ENCODE assay signal across 8 mouse cellular contexts in genomic region chr9:62837611-62838010, GRCm38 (mm10). TPM values are rescaled to one million over a fixed set of nuclear protein-coding genes. Genes with fewer than 3 reads are reported as not detected.
DNase-seq lines count a peak whose midpoint lies in the region; ATAC-seq and TF ChIP-seq lines count a peak whose summit lies in the region.
"Had no signal": no experiment of that assay in that cellular context is flagged by ENCODE, and none has a peak within 500 bp of the region (broad histone marks: within the 10 kb centered on the region; RNA-seq: fewer than 3 reads in every experiment).

No protein-coding gene starts in this region.

- TF ChIP-seq EP300 in CH12.LX (IDR thresholded peaks at IDR 0.05; ENCODE audit: low read length) (no peak), ES-Bruce4 (IDR thresholded peaks at IDR 0.05; ENCODE audit: insufficient read depth, low read depth, low read length) (no peak)

- TF ChIP-seq RAD21 in CH12.LX (IDR thresholded peaks at IDR 0.05; ENCODE audit: low read depth, low read length) = no peak

- dilution Hi-C loops in CH12.LX (cut with MboI; ENCODE audit: extremely low pct_ligation_motif_present, extremely low pct_unique_long_range_greater_than_20kb, low sequenced_read_pairs) = no loop called here

- TF ChIP-seq POLR2A in CH12.LX (IDR thresholded peaks at IDR 0.05; ENCODE audit: low read depth, low read length) = no peak
- no peak for TF ChIP-seq POLR2A in ES-Bruce4 (IDR thresholded peaks at IDR 0.05; ENCODE audit: insufficient read depth, low read length)

- no peaks in the 10 kb centered on the region for H3K36me3 ChIP-seq in hindbrain, embryonic 10.5 days
- no peaks in the 10 kb centered on the region for H3K36me3 ChIP-seq in hindbrain, postnatal 0 days (ENCODE audit: insufficient read depth, low read length)
- H3K36me3 ChIP-seq in CH12.LX (replicated peaks in 1 of 2; ENCODE audit: control insufficient read depth in 1 of 2, insufficient read depth in 1 of 2, low read length in 1 of 2) (peaks cover 0 to 16% of the 10 kb centered on the region in 2 experiments), ES-Bruce4 (ENCODE audit: control insufficient read depth, insufficient read depth, low read length, poor library complexity, severe bottlenecking) (no peaks in the 10 kb centered on the region)
- no peaks in the 10 kb centered on the region for H3K36me3 ChIP-seq in liver, embryonic 13.5 days

- WGBS in hindbrain, embryonic 10.5 days = 58% methylated on average over 3 of the region's 3 CpGs
- 51% methylated on average over 3 of the region's 3 CpGs for WGBS in hindbrain, postnatal 0 days
- 47% methylated on average over 3 of the region's 3 CpGs for WGBS in liver, embryonic 13.5 days (ENCODE audit: insufficient replicate concordance)

- peaks cover 43% of the 10 kb centered on the region for H3K4me1 ChIP-seq in hindbrain, embryonic 10.5 days (replicated peaks)
- H3K4me1 ChIP-seq in hindbrain, postnatal 0 days (ENCODE audit: insufficient read depth, low read length) = no peaks in the 10 kb centered on the region
- H3K4me1 ChIP-seq in CH12.LX (ENCODE audit: control insufficient read depth in 1 of 2, insufficient read depth in 2 of 2) (peaks cover 9 to 28% of the 10 kb centered on the region in 2 experiments; a peak in 2 of 4 replicates), ES-Bruce4 (ENCODE audit: control insufficient read depth, insufficient read depth, low read length) (peaks cover 3% of the 10 kb centered on the region)
- H3K4me1 ChIP-seq in liver, embryonic 13.5 days (replicated peaks) = peaks cover 49% of the 10 kb centered on the region

- TF ChIP-seq CTCF in hindbrain, postnatal 0 days (IDR thresholded peaks at IDR 0.05; ENCODE audit: low read depth) = no peak
- no peak for TF ChIP-seq CTCF in CH12.LX (conservative IDR thresholded peaks at IDR 0.05 in 1 of 2, IDR thresholded peaks at IDR 0.05 in 1 of 2; ENCODE audit: low read depth in 2 of 2, low read length in 2 of 2)
- no peak for TF ChIP-seq CTCF in ES-Bruce4 (IDR thresholded peaks at IDR 0.05; ENCODE audit: low read depth, low read length)

- H3K9me3 ChIP-seq in hindbrain, embryonic 10.5 days = no peaks in the 10 kb centered on the region
- H3K9me3 ChIP-seq in hindbrain, postnatal 0 days (ENCODE audit: low read length) = no peaks in the 10 kb centered on the region
- no peaks in the 10 kb centered on the region for H3K9me3 ChIP-seq in CH12.LX (replicated peaks; ENCODE audit: low read length)
- no peaks in the 10 kb centered on the region for H3K9me3 ChIP-seq in ES-Bruce4 (replicated peaks; ENCODE audit: control insufficient read depth, insufficient read depth, low read length, poor library complexity, severe bottlenecking)
- no peaks in the 10 kb centered on the region for H3K9me3 ChIP-seq in liver, embryonic 13.5 days (replicated peaks)

- in situ Hi-C loops in CH12.LX (cut with MboI; ENCODE audit: low pct_ligation_motif_present, low pct_unique_long_range_greater_than_20kb, low sequenced_read_pairs) = no loop called here

- H3K79me2 ChIP-seq in CH12.LX (replicated peaks; ENCODE audit: control insufficient read depth, extremely low read depth, insufficient read depth, poor library complexity, severe bottlenecking) = no peaks in the 10 kb centered on the region

- H3K9ac ChIP-seq in hindbrain, postnatal 0 days (replicated peaks; ENCODE audit: low read length) = no peak overlapping the region
- H3K9ac ChIP-seq in CH12.LX (ENCODE audit: insufficient read depth, low read depth) = peak overlapping the region; percentile 39; the same call in 1 of the 2 replicates
- 0 out of 2 replicates have a peak overlapping the region, but pooled peaks have one; percentile 32 for H3K9ac ChIP-seq in ES-Bruce4 (ENCODE audit: low read depth, poor library complexity, severe bottlenecking)
- peak overlapping the region; percentile 50 for H3K9ac ChIP-seq in liver, embryonic 13.5 days

- H3K4me3 ChIP-seq in hindbrain, embryonic 10.5 days = peak overlapping the region; percentile 64; the same call in 1 of the 2 replicates
- H3K4me3 ChIP-seq in hindbrain, postnatal 0 days (ENCODE audit: low read length) = no peak overlapping the region
- H3K4me3 ChIP-seq in CH12.LX (replicated peaks in 1 of 3; ENCODE audit: low read depth in 2 of 3, low read length in 2 of 3, poor library complexity in 1 of 3) (peak overlapping the region in 2 of 3 experiments; percentile 60 to 79), ES-Bruce4 (ENCODE audit: low read depth, low read length) (peak overlapping the region; percentile 67)
- H3K4me3 ChIP-seq in liver, embryonic 13.5 days (replicated peaks) = peak overlapping the region; percentile 80

- no peak for ATAC-seq in hindbrain, postnatal 0 days
- ATAC-seq in liver, embryonic 13.5 days (ENCODE audit: low read depth) = no peak
- ATAC-seq in megakaryocyte-erythroid progenitor cell, adult 5-6 weeks (replicated peaks; ENCODE audit: low FRiP score, low TSS enrichment, poor library complexity, severe bottlenecking) = no peak

- H3K27ac ChIP-seq in hindbrain, embryonic 10.5 days = peak overlapping the region; percentile 93
- H3K27ac ChIP-seq in hindbrain, postnatal 0 days = no peak overlapping the region
- H3K27ac ChIP-seq in CH12.LX (ENCODE audit: insufficient read depth, low read depth) (no peak overlapping the region), ES-Bruce4 (ENCODE audit: insufficient read depth, low read length) (no peak overlapping the region; the same call in 1 of the 2 replicates)
- peak overlapping the region; percentile 77 for H3K27ac ChIP-seq in liver, embryonic 13.5 days

- H3K27me3 ChIP-seq in hindbrain, embryonic 10.5 days (ENCODE audit: insufficient read depth, poor library complexity, severe bottlenecking) = 0 out of 2 replicates have a peak, but pooled peaks cover 3% of the 10 kb centered on the region
- H3K27me3 ChIP-seq in hindbrain, postnatal 0 days (ENCODE audit: insufficient read depth, low read length) = no peaks in the 10 kb centered on the region
- H3K27me3 ChIP-seq in CH12.LX (replicated peaks) (no peaks in the 10 kb centered on the region), ES-Bruce4 (ENCODE audit: control insufficient read depth, insufficient read depth, low read length, poor library complexity, severe bottlenecking) (no peaks in the 10 kb centered on the region)
- H3K27me3 ChIP-seq in liver, embryonic 13.5 days = no peaks in the 10 kb centered on the region

- H3K4me2 ChIP-seq in hindbrain, postnatal 0 days (ENCODE audit: low read depth, low read length) = no peak overlapping the region
- peak overlapping the region; percentile 85 for H3K4me2 ChIP-seq in CH12.LX (ENCODE audit: insufficient read depth, low read depth, poor library complexity, severe bottlenecking)
- peak overlapping the region; percentile 94 for H3K4me2 ChIP-seq in liver, embryonic 13.5 days

- DNase-seq in hindbrain, embryonic 10.5 days (ENCODE audit: low spot score) = no peak
- DNase-seq in hindbrain, postnatal 0 days (ENCODE audit: low spot score) = no peak
- DNase-seq in CH12.LX (ENCODE audit: extremely low read depth) = no peak
- DNase-seq in liver, embryonic 13.5 days = no peak
- DNase-seq in thymus, postnatal 14 days = no peak
- DNase-seq: kidney, adult 2 months had no signal

TF ChIP-seq in CH12.LX, 34 proteins besides CTCF, POLR2A, EP300 and RAD21 (continues in another document):
- TF ChIP-seq MXI1 (IDR thresholded peaks at IDR 0.05; ENCODE audit: low read depth, low read length) (no peak), NELFE (IDR thresholded peaks at IDR 0.05; ENCODE audit: low read depth, low read length) (no peak), CHD2 (IDR thresholded peaks at IDR 0.05; ENCODE audit: low read length) (no peak), JUN (IDR thresholded peaks at IDR 0.05; ENCODE audit: insufficient read depth, low read depth, low read length) (no peak)

RNA-seq across cellular contexts. Expression of gene Cln6, which starts 1.0 kb away (rescaled TPM):
- 12.6 and 15.1 TPM in 2 replicates for polyA plus RNA-seq in hindbrain, embryonic 10.5 days (2016; fragmentation: Nextera tagmentation; extraction: Ambion mirVana)
- total RNA-seq in hindbrain, postnatal 0 days (2014; rRNA removed) = 31.7 and 41.6 TPM in 2 replicates
- 9.5 and 10.4 TPM in 2 replicates for polyA plus RNA-seq in hindbrain, postnatal 0 days (2015; fragmentation: Nextera tagmentation; extraction: Ambion mirVana)
- total RNA-seq in CH12.LX (2012; rRNA removed) (22.6 and 25.3 TPM in 2 replicates), CH12.LX (2014; rRNA removed) (16.2 and 17.8 TPM in 2 replicates)
- polyA plus RNA-seq in CH12.LX (2012; ENCODE audit: insufficient read length, low read depth) (29.4 and 35.1 TPM in 2 replicates), ES-Bruce4 (2011; ENCODE audit: insufficient read depth, insufficient read length, low read depth, missing spikeins) (91.1 and 93.8 TPM in 2 replicates)
- 14.9 and 15.4 TPM in 2 replicates for polyA plus RNA-seq in liver, embryonic 13.5 days (2015; fragmentation: Nextera tagmentation; extraction: Ambion mirVana)
- total RNA-seq in megakaryocyte-erythroid progenitor cell, adult 5-6 weeks (2014; fragmentation: Nextera tagmentation) = 57.7 and 73.1 TPM in 2 replicates
- total RNA-seq in megakaryocyte-erythroid progenitor cell, adult 5-6 weeks (2017) = 11.3 and 21.8 TPM in 2 replicates

RNA-seq across cellular contexts. Expression of gene Calml4, which starts 20.3 kb away (rescaled TPM):
- 0.71 and 6.4 TPM in 2 replicates for polyA plus RNA-seq in hindbrain, embryonic 10.5 days (2016; fragmentation: Nextera tagmentation; extraction: Ambion mirVana)
- 1.7 and 3.1 TPM in 2 replicates for total RNA-seq in hindbrain, postnatal 0 days (2014; rRNA removed)
- 20.5 and 22.4 TPM in 2 replicates for polyA plus RNA-seq in hindbrain, postnatal 0 days (2015; fragmentation: Nextera tagmentation; extraction: Ambion mirVana)
- total RNA-seq in CH12.LX (2012; rRNA removed) (not detected in 2 replicates), CH12.LX (2014; rRNA removed) (not detected in 2 replicates)
- polyA plus RNA-seq in CH12.LX (2012; ENCODE audit: insufficient read length, low read depth) (not detected in 2 replicates), ES-Bruce4 (2011; ENCODE audit: insufficient read depth, insufficient read length, low read depth, missing spikeins) (11.7 and 16.7 TPM in 2 replicates)
- 1.8 TPM in 2 replicates for polyA plus RNA-seq in liver, embryonic 13.5 days (2015; fragmentation: Nextera tagmentation; extraction: Ambion mirVana)
- total RNA-seq in megakaryocyte-erythroid progenitor cell, adult 5-6 weeks (2014; fragmentation: Nextera tagmentation) = 4.0 and 5.8 TPM in 2 replicates
- total RNA-seq in megakaryocyte-erythroid progenitor cell, adult 5-6 weeks (2017) = 2.2 TPM in 1 of 2 replicates, not detected in the other

RNA-seq across cellular contexts. Expression of gene Fem1b, which starts 25.9 kb away (rescaled TPM):
- 30.0 and 32.2 TPM in 2 replicates for polyA plus RNA-seq in hindbrain, embryonic 10.5 days (2016; fragmentation: Nextera tagmentation; extraction: Ambion mirVana)
- 163 and 171 TPM in 2 replicates for total RNA-seq in hindbrain, postnatal 0 days (2014; rRNA removed)
- 29.1 and 33.2 TPM in 2 replicates for polyA plus RNA-seq in hindbrain, postnatal 0 days (2015; fragmentation: Nextera tagmentation; extraction: Ambion mirVana)
- total RNA-seq in CH12.LX (2012; rRNA removed) = 34.6 and 35.6 TPM in 2 replicates
- total RNA-seq in CH12.LX (2014; rRNA removed) = 30.0 and 30.1 TPM in 2 replicates
- 26.6 and 26.8 TPM in 2 replicates for polyA plus RNA-seq in CH12.LX (2012; ENCODE audit: insufficient read length, low read depth)
- polyA plus RNA-seq in ES-Bruce4 (2011; ENCODE audit: insufficient read depth, insufficient read length, low read depth, missing spikeins) = 189 and 201 TPM in 2 replicates
- 9.4 and 12.4 TPM in 2 replicates for polyA plus RNA-seq in liver, embryonic 13.5 days (2015; fragmentation: Nextera tagmentation; extraction: Ambion mirVana)
- 33.6 and 38.8 TPM in 2 replicates for total RNA-seq in megakaryocyte-erythroid progenitor cell, adult 5-6 weeks (2014; fragmentation: Nextera tagmentation)
- 69.6 and 71.2 TPM in 2 replicates for total RNA-seq in megakaryocyte-erythroid progenitor cell, adult 5-6 weeks (2017)

Comparison
In these comparisons a context has a peak if more than half of its experiments do, and no peak if none do; other contexts are left out.
1. H3K27ac ChIP-seq: peak in hindbrain, embryonic 10.5 days (single experiment) and liver, embryonic 13.5 days (single experiment); none in hindbrain, postnatal 0 days (single experiment), CH12.LX (single experiment) and ES-Bruce4 (single experiment).